Mouse (Mus musculus): ENCODE measurements around the gene Ccdc7b.
"Not testable (repeated sequence)": the region's sequence is repeated elsewhere in the genome, so short reads cannot be mapped to it uniquely, and the experiment has no call there.

Gene Ccdc7b

GRCm38 (mm10) chr8:129066834-129067233 lies at the start of gene Ccdc7b:
Ccdc7b (plus strand) TSS chr8:129067134.
- DNase-seq, result not testable (repeated sequence)

- not testable (repeated sequence) for DNase-seq
Measured at GRCm38 (mm10) chr8:129065417-129065816, 1.5 kb upstream of the Ccdc7b start, which contains the start of gene Ccdc7a. Ccdc7a (minus strand) TSS chr8:129065517.

GRCm38 (mm10) chr8:129115761-129116160 lies 48.8 kb downstream of the Ccdc7b start:
- DNase-seq, result not testable (repeated sequence)

- DNase-seq, result no peak
Measured at GRCm38 (mm10) chr8:129131561-129131960, 64.6 kb downstream of the Ccdc7b start, which contains the start of gene Gm10999. Gm10999 (minus strand) TSS chr8:129131661.

DNA sequence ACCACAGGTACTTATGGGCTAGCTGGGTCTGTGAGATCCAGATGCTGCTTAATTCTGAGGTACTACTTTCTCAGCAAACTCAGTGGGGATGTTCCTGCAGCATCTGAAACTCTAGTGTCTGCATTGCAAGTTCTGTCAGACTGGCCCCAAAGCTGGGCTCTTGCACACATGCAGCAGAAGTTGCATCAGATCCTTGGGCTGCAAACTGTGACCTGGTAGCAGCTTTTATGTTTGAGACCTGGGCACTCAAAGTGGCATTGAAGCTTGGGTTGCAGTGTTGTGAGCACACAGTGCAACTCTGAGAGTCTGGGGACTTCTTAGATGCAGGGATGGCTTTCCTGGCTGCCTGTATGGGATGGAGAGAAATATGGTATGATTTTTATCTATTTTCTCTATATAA lies 66.5 kb downstream of the Ccdc7b start:
- DNase-seq, result no peak

Data from thymus, postnatal 25 days (tissue).